Mouse (Mus musculus) right cerebral cortex, adult 2 months (tissue): ENCODE measurements around the gene Rab3gap2.

Experiments used
- DNase-seq, 2 experiments: peaks; one replicate each; pipeline ENCODE4 v3.0.0; 2021 to 2022; ENCODE audit warnings: low spot score in 2 of 2

Rab3gap2 gene

DNA sequence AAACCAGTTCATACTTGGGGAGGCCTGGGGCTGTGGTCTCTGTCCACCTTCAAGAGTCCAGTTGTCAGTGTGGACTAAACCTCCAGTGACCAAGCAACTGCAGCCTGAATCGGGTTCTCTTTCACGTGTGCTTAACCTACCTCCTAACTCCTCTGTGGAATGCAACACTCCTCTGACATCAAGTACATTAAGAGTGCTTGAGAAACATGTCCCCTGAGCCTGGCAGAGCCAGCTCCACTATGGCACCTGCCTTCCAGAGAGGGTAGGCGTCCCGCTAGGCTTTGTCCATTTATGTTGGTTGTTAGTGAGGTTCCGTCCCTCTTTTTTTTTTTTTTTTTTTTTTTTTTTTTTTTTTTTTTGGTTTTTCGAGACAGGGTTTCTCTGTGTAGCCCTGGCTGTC, 23.0 kb downstream of the Rab3gap2 start:
- no peak for DNase-seq

DNA sequence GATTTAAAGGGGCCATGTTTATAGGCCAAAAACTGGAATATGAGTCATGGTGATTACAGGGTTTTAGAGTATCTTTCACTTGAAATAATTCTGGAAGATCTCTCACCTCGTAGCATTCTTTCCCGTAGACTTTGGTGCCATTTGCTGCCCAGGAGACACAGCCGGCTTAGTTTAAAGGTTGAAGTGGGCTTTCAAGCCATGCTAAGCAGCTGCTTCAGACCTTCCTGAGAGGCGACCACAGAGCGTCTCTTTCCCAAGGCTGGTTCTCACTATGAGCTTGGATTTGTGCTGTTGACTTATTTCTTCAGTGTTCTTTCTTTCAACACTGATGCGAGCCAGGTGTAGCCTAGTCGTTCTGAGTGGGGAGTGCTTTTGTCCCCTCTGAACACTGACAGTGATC, 23.8 kb downstream of the Rab3gap2 start:
- no peak for DNase-seq

DNA sequence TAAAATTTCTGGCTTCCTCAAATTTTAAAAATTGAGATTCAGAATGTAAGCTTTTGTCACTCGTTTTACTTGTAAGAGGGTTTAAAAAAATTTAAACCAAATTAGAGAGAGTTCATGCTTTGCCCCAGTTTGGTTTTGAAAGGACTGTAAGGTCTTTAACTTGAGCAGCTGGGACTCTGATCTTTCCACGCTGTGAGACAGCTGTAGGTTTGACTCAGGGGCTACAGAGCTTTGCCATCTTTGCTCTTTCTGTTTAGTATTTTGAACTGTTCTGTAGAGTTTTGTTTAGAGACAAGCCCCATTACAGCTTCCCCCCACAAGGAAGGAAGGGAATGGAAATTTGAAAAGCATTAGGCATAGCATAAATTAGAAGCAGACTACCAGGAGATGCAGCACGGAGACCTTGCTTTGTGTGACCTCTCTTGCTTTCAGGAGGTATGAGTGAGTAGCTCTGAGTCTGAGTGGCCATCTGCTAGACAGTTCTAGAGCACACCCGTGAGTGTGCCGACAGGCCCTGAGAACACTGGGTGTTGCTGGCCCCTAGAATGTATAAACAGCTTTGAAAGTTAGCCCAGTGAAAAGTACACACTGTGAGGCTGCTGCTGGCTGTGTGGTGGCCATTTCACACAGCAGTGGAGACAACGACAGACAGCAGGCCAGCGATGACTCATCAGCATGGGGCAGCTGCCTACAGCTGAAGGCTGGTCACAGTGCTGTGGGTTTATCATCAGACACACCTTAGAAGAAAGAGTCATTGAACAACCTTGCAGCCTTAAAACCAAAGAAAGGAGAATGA, 25.7 kb downstream of the Rab3gap2 start:
- DNase-seq, result peak; percentile 59 to 65

DNA sequence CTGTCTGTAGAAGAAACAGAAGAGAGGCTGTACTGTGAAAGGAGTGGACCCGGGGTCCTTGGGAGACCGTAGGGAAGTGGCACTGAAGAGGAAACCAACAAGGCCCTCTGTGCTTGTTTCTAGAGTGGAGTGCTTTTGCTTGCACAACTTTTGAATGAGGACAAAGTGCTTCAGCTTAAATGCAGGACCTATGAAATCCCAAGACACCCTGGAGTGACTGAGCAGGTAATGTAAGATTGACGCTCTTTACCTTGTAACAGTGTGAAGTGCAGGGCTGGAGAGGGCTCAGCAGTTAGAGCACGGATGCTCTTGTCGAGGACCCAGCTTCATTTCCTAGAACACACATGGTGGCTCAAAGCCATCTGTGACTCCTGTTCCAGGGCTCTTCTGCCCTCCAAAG, 31.9 kb downstream of the Rab3gap2 start:
- DNase-seq, result no peak

DNA sequence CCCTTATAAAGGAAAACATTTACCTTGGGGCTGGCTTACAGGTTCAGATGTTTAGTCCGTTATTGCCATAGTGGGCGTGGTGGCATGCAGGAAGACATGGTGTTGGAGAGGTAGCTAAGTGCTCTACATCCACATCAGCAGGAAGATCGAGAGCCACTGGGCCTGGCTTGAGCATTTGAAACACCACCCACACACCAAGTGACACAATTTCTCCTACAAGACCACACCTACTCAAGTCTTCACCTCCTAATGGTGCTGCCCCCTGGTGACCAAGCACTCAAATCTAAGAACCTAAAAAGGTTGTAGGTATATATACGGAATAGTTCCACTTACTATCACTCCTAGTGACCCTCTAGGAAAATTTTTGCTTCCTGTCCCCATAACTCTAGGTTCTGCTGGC, 32.6 kb downstream of the Rab3gap2 start:
- DNase-seq, result no peak

DNA sequence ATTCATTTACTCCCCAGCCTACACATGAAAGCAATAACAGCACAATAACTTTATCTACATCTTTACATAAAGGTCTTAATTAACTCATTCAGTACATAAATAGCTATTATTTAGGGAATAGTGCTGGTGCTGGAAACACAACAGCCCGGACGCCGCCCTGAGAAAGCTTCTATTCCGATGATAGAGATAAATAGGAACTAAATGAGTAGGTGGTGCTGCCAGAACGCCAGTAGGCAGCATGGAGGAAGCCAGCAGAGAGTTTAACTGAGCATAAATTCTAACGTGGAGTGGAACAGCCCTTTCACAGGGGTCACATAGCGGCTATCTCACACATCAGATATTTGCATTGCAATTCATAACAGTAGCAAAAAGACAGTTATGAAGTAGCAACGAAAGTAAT, 39.1 kb downstream of the Rab3gap2 start:
- DNase-seq, result no peak

DNA sequence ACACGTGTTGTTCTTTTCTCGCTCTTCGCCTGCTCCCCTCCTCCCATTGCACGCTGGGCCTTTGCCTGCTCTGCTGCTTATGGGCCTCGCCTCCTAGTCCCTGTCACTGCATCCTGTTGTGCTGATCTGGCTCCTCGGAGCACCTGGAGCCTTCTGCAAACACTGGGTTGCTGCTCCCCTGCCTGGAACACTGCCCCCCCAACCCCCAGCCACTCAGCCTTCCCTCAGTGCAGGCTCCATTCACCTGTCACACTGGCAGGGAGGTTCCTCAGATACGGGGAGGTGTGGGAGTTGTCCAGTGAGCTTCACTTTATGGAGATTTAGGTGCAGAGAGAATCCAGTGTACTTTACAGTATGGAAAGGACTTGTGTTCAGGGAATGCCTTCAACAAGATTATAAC, 41.5 kb downstream of the Rab3gap2 start:
- DNase-seq, result no peak

DNA sequence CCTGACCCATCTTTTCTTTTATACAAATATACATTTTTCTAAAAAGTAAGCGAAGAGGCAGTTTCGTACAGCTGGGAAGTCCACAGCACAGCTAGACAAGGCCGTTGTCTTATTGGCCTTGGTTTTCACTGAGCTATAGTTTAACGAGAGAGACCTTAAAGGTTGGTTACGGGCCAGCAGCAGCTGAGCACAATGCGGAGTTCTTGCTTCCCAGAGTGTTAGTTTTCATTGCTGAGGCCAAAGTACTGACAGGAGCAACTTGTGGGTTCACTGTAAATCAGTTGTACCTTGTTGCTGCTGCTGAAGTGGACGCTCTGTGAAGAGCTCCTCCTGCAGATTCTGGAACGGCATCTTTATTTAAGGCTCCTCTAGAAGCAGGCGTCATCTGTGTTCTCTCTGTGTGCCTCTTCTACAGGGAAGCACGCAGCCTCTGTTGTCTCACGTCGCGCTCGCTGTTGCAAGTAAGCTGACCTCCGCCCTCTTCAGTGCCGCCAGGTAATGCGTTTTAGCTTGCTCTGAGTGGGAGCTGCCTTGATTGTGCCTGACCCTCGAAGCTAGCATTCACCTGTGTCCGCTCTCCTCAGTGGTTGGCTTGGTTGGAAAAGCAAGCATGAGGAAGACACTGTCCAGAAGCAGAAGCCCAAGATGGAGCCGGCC, 43.6 kb downstream of the Rab3gap2 start:
- DNase-seq, result no peak

DNA sequence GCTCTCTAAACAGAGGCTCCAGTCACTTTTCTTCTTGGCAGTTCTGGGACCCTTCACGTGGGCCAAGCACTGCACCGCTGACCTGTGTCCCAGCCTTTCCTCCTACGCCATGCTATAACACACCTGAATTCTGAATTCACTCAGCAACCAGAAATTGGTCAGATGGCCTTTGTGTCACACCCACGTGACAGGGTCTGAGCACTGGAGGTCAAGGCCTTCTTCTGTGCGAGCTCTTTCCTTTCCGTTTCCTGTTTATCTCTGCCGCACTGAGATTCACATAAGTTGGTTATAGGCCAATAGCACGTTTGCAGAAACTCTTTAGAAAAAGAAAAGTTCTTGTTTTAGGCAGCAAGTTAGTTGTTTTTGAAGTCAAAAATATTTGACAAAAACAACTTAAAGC, 44.8 kb downstream of the Rab3gap2 start:
- DNase-seq, result no peak

DNA sequence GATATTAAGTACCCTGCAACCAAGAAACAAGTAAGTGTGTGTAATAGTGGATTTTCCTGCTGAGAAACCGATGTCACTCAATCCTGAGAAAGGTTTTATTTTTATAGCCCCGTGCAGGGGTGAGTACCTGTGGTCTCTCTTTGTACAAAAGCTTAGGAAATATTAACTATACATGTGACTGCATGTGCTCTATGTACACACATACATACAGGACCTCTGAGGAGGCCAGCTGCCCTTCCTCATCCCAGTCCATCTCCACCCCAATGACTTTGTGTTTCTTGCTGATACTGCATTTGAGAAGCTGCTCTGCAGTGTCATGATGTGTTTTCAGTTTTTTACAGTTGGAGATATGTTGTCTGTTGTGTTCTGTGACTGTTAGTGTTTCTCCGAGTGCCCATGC, 48.4 kb downstream of the Rab3gap2 start:
- no peak for DNase-seq

DNA sequence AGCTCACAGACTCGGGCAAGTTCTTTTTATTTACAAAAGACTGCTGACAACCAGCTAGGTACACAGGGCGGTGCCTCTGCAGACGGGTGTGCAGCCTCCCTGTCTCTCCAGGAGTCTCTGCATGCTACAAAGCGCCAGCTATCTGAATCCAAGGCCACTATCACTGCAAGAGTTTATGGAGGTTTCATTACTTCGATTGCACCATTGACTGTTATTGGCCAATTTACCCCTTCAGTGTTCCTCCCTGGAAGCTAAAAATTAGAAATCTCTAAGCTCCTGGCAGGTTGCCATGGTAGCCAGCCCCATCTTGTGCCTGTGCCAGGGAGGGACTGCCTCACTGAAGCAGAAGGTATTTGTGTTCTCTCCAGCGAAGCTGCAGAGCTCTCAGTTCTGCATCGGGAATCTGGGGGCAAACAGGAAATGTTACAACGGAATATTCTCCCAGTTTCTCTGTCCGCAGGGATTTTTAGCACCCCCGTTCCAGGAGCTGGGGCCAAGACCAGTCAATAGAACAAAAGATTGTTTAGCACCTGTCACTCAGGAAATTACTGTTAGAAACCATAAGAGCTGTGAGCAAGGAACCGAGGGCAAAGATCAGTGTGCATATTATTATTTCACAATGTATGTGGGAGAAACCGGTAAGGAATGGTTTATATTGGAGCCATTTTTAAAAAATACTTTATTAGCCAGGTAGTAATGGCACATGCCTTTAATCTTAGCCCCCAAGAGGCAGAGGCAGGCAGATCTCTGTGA, 49.4 kb downstream of the Rab3gap2 start:
- peak; percentile 65 to 69 for DNase-seq

DNA sequence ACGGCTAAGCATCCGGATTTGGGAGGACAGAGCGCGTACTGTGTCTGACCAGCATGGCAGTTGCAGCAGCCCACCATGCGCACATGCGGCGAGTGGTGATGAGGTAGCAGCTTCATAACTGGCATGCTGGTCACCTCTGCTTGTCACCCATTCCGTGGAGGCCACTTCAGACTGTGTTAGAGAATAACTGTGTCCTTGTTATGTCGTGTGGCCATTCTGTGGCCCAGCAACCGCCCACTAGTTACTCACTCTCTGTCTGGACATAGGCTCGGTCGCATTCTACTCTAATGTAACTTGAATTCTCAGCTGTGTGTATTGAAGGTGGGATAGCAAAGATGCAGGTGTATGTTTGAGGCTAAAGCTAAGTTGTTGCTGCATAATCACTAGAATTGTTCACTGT, 51.4 kb downstream of the Rab3gap2 start:
- DNase-seq, result no peak

DNA sequence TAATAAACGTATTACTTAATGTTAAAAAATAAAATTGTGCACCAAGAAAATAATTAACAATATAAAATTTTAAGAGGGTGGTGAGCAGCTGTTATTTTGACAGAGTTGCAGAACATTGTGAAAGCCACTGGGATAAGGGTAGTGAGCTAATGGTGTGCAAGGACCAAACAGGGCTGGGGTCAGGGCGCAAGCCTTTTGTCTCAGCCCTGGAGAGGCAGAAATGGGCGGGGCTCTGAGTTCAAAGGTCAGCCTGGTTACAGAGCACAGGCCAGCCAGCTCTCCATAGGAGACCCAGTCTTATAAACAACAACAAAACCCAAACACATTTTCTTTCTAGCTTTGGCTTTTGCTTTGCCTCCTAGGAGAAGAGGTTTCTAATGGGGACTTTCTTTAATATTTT, 52.8 kb downstream of the Rab3gap2 start:
- DNase-seq, result no peak

DNA sequence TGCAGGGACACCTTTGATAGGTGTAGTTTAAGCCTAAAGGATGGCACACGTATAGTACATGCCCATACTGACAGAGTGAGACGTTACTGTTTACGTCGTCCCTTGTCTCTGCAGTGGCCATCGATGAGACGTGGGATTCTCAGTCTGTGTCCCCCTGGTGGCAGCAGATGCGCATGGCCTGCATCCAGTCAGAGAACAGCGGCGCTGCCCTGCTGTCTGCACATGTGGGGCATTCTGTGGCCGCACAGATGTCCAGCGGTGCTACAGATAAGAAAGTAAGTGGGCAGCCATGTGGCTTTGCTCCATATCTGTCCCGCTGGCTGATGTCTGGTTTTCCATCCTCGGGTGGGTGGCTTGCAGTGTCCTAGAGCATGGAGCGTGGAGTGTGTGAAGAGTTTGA, 58.6 kb downstream of the Rab3gap2 start:
- DNase-seq, result peak in 1 of 2 experiments; percentile 37

DNA sequence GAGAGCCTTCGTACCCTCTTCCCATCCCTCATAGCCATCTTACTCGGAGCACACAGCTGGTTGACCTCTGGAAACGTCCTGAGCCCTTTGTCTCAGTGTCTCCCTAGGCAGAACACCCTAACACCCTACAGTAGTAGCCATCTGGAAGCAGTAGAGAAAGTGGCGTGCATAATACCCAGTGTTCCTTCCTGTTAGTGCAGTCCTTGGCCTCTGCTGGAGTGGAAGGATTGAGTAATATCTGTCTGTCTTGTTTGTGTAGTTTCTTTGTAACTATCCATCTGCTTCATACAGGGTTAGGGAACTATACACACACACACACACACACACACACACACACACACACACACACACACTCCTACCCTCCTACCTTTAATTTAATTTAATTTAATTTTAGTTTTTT, 64.8 kb downstream of the Rab3gap2 start:
- DNase-seq, result no peak

DNA sequence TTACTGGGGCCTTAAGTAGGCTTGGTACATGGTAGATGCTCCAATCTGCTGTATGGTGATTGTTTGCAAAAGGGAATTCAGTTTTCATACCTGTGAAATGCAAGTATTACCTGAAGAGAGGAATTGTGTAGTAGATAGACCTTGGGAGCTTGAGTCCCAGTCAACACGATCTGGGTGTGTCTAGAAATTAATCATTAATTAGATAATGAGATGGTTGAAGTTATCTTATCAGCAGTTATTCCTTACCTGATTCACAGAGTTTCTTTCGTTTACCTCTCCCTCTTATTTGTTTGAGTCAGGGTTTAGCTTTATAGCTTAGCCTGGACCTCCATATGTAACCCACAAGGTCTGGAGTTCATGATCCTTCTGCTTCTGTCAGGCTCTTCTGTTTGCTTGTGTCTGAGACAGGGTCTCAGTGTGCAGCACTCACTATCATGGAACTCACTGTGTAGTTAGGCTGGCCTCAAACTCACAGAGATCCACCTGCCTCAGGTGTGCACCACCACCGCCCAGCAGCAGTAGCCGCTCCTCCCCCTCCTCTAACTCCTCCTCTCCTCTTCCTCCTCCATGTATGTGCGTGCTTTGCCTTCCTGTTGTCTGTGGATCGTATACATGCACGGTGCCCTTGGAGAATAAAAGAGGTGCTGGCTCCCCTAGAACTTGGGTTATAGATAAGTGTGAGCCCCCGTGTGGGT, 66.6 kb downstream of the Rab3gap2 start:
- DNase-seq, result no peak

DNA sequence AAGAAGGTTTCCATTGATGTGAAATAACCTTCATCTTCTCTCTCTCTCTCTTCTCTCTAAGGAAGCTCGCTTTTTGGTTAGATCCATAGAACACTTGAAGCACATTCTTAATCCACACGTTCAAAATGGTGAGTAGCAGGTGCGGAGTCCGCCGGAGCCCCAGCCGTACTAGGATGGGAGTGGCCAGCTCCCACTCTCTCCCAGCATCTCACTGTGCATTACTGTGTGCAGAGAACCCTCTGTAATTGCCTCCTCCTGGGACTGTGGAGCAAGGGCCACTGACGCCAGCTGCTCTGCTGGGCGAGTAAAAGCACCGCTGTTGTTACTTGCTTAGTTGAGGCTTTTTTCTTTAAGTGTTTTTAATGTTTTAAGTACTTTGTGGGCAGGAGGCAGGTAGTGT, 67.5 kb downstream of the Rab3gap2 start:
- DNase-seq, result no peak

DNA sequence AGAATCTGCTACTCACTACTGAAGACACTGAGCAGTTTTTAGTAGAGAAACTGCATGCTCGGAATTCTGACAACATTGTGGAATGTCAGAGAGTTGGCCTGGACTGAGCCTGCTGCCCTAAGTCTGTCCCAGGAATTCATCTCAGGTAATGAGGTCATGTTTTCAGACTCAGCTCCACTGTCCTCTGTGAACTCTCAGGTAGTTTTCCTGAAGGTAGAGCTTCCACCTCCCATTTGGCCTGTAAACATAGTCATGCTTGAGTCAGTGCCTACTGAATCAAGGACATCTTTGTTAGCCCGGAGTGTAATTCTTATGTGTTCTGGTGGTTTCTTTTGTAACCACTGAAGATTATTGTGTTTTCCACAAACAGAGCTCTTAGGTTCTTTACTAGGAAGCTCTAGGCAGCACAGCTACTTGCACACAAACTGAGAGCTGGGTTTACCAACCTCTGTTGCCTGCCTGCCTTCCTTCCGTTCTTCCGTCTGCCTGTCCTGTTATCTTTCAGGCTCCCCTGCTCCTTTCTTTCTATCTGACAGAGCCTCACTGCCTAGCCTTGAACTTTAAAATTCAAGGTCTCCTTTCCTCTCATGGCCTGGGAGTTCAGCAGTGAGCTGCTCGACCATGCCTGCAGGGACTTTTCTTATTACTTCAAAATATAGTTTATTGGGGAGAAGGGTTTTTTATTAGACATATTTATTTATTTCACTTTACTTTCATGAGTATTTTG, 71.1 kb downstream of the Rab3gap2 start:
- no peak for DNase-seq

DNA sequence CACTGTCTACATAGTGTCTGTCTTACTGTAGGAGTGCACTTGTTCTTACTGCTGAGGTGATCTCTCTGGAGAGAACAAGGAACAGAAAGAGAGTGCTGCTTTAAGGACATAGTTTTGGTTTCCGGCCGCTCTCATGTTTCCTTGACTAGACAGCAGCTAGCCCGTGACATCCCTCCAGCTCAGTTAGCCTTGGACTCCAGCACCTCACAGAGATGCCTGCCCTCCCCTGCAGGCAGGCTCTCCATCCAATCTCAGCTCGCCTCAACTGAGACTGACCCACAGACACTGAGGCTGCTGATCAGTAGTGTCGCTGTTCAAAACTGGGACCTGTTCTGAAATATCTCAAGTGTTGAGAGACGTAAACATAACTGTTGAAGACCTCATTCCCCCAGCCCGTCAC, 72.1 kb downstream of the Rab3gap2 start:
- no peak for DNase-seq

DNA sequence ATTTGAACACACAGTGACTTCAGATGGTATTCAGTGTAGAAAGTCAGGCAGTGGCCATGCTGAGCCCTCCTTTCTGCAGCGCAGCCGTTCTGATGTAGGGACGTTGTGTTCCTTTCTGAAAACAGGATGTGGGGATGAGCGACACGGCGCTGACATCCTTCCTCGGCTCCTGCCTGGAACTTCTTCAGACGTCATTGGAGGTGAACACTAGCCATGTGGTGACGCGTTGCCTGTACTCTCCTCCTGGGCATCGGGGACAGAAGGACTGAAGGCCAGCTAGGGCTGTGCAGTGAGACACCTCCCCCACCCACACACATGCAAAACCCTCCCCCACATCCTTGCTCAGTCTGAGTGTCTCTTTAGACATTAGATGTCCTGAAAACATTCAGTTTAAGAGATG, 73.1 kb downstream of the Rab3gap2 start:
- no peak for DNase-seq

DNA sequence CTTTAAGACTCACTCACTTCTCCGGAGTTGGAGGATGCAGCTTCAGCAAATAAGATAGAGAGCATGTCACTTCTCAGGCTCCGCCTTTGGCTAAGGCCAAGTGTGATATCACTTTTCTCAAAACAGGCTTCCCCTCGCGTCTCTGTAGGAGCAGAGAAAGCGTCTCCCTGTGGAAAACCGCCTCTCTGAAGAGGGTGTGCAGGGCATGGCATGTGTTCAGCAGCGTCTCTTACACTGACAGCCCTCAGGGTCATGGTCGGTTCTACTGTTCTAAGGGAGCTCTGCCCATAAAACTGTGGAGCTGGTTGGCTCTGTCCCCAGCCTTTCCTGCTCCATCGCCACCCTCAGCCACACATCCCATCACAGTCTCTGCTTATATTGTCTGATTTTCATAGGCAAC, 75.4 kb downstream of the Rab3gap2 start:
- no peak for DNase-seq

DNA sequence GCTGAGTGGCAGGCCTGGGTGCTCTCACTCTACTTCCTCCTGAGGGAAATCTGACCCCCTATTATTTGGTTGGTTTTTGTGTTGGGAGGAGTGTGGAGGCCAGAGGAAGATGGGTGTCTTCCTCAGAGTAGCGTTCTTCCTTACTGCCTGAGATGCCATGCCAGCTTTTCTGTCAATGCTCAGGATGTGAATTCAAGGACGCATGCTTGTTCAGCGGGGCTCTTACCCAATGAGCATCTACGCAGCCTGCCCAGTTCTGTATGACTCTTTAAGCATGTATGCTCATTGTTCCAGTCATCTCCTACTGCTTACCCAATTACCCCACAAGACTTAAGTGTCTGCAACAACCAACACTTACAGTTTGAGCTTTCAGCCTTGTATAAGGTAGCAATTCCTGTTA, 76.7 kb downstream of the Rab3gap2 start:
- DNase-seq, result no peak
